Mouse (Mus musculus) kidney, postnatal 10 days (tissue): ENCODE data around the gene Pkm.
A peak's percentile ranks its signal among the peaks of the same experiment; 100 is the strongest.

Experiments
- DNase-seq: peaks from one replicate; pipeline ENCODE4 v3.0.0; 2021; ENCODE audit warnings: mixed read lengths

Gene Pkm

DNA sequence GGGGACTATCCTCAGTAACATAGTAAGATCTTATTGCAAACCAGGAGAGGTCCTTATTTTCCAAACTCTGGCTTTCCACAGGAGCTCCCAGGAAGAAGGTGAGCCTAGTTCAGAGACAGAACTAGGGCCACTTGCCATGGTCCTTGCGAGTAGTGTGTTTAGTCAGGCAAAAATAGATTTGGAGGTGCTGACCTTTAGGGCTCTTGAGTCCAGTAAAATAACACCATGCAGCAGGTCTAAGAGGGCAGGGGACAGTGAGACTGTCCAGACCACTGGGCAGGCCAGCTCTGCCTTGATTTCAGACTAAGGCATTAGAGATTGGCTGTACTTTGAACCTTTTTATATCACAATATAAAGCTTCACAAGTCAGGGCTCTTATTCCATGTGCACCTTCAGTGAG is 10.6 kb downstream of the Pkm start:
- no peak for DNase-seq

DNA sequence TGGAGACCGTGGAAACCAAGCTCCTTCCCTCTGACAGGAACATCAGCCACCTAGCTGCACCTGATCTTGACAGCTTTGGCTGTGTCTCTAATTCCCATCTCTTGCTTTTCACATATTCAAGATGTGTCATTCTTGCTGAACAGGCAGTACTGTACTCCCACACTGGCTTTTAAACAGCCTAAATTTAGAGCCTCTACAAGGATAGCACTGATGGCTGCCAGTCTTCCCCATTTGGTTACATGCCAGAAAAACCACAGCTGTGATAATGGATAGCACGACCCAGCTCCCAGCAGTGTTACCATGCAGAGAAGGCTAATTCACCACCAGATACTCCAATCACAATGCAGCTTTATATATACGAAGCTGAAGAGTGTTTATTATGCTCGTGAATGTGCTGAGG is 11.1 kb downstream of the Pkm start:
- no peak for DNase-seq

DNA sequence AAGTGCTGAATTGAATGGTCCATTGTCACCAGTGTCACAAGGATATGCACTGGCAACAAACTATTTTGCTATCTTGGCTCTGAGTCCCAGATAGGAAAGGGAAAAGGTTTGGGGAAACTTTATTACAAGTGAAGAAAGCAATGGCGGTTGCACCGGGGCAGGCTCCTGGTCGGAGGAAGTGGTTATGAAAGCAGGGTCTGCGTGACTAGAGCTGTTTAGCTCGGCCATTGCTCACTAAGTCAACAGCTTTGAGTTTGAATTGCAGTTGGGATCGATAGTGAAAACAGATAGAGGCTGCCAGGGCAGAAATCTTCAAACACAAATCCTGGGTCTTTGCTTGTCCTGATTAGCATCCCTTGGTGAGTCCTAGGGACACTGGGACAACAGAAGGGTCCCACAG is 11.7 kb downstream of the Pkm start:
- DNase-seq = no peak

DNA sequence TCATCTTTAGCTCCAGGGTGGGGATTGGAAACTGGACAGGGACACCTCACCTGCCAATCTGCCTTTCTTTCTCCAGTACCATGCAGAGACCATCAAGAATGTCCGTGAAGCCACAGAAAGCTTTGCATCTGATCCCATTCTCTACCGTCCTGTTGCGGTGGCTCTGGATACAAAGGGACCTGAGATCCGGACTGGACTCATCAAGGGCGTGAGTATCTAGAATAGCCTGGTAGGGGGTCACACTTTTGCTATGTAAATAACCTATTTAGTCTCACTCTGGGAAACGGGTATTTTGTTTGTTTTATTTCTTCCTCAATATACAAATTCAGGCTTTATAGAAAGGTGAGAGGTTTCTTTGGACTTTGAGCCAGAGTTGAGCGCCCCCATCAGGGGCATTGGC is 12.3 kb downstream of the Pkm start:
- DNase-seq = no peak

DNA sequence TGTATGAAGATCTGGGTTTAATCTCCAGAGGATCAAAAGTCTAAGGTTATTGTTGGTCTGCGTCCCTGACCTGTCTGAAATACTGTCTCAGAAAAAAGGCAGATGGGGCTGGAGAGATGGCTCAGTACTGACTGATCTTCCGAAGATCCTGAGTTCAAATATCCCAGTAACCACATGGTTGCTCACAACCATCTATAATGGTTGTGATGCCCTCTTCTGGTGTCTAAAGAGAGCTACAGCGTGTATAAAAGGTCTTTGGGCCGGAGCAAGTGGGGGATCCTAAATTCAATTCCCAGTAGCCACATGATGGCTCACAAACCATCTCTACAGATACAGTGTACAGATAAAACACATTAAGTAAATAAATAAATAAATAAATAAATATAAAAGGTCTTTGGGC is 13.0 kb downstream of the Pkm start:
- DNase-seq = no peak

DNA sequence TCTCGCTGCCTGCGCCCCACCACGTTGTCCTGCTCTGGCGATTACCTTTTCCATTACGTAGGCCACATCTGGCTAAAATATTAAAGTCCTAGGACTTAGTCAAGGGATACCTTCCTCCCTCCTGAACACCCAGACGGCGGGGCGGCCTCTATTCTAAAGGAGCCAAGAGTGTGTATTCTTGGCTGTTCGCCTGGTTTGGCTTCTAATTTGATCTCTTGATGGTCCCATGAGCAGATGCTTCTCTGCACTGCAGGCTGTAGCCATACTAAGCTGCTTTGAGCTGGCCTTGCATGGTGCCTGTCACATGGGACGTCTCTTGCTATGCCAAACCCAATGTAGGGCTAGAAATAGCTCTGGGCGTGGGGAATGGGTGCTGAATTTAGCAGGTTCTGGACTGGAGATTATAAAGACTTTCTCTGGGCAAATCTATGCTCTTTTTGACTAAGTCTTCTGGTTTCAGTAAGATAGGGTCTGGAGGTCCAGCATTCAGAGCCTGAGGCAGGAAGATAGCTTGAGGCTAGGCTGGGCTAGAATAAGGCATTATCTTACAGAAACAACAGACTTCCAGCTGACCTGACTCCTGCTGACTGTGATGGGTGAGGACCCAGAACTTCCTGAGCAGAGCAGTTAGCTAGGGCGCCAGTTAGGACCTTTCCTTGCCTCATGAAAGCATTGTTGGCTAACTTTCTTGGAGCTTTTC is 16.2 kb downstream of the Pkm start:
- no peak for DNase-seq

DNA sequence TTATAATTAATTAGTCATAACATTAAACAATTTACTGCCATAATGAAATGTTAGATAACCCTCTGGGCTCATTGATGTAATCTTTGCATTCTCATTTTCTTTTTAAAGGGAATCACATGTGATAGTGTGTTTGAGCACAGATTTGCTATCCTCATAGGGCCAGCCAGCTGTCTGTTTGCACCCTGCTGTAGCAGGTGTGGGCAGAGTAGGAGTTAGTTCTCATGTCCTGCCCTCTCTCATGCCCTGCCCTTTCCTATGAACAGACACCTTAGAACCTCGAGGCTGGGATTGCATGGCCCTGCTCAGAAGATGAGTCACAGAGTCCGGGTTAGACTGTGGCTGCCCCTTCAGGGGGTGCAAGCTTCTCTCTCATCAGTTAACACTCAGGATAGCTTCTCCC is 17.3 kb downstream of the Pkm start:
- DNase-seq = no peak

DNA sequence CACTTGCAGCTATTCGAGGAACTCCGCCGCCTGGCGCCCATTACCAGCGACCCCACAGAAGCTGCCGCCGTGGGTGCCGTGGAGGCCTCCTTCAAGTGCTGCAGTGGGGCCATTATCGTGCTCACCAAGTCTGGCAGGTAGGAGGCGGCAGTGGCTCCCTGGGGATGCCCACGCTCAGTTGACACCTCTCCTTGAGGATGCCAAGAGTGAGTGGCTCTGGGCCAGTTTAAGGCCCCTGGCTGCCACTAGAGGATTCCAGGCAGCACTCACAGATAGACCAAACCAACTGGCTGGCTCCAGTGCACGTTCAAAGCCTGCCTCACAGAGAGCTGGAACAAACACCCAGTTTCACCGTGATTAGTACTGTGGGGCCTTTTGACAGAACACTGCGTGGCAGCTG is 19.4 kb downstream of the Pkm start:
- no peak for DNase-seq

DNA sequence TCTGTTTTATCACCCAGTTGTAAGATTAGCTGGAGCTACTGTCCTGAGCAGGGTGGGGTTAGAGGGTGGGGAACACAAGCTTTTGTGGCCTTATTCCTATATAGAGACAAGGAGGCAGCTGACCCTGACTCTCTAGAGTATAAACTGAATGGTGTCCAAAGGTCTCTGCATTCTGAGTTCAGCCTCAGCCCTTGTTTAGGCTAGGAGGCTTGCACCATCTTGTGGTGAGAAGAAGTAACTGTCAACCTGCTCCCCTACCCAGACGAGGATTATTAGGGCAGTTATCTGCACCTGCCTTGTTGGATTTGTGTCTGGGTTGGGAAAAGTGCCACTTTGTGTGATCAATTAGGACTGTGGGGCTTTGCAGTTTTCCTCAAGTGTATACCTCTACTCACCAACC is 22.1 kb downstream of the Pkm start:
- peak; percentile 57 for DNase-seq

DNA sequence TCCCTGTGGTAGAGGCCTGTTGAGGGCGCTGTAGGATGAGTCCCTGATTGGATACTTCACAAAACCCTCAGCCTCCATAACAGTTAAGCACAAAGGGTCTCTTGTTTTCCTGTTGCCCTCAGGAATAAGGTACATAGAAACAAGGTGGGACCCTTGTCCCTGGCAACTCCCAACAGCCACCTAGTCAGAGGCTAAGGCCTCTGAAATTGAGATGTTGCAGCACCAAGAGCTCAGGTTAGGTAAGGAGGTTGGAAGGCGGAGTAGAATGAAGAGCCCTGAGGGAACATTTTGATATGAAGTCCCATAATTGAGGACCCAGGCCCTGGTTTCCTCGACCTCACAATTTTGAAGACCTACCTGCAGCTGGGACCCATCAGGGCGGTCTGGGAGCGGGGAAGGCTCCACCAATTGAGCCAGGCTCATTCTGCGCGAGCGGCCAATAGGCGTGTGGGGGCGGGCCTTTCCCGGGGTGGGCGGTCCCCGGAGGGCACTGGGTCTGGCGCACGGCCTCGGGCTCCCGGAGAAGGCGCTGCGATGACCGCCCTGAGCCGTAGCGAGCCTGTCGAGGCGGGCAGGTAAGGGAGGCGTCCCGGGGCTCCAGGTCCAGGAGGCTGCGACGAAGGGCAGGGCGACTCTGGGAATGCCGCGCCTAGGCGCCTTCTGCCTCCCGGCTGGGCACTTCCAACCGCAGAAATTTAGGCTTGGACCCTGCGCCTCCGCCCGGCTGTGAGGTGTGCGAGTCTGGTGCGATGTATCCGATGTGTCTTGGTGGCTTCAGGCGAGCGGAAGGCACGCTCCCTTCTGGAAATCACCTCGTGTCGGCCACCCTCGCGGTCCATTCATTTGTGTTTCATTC is 23.7 kb downstream of the Pkm start, which contains the start of gene Gramd2:
Gene Gramd2 (plus strand): TSS at position 467 of the 856 bp plus-strand sequence.
- peak; percentile 91 for DNase-seq

DNA sequence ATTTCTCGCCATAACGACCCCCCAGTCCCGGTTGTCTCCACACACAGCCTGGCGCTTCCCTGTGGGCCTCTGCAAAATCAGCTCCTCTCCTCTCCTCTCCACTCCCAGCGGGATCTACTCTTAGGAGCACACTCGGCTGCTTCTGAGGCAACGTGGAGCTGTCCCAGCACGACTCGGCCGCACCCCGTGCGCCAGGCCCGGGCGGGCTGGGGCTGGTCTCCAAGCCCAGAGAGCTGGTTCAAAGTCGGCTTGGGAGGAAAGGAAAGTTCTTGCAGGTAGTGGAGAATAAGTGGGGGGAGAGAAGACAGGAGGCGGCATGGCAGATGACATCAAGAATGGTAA is 24.3 kb downstream of the Pkm start:
- DNase-seq = peak; percentile 22

DNA sequence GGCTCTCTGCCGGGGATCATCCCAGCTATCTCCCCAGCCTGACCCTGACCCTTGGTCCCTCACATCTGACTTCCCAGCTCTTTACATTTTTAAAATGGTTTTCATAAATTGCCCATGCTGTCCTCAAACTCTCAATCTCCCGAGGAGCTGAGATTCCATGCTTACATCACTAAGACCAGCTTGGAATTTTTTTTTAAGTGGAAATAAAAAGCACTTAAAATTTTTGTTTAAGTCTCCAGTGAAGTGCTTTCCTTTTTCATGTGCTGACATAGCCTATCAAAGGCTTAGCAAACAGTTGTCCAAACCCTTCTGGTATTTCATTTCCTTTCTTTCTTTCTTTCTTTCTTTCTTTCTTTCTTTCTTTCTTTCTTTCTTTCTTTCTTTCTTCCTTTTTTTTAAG is 27.9 kb downstream of the Pkm start:
- no peak for DNase-seq

DNA sequence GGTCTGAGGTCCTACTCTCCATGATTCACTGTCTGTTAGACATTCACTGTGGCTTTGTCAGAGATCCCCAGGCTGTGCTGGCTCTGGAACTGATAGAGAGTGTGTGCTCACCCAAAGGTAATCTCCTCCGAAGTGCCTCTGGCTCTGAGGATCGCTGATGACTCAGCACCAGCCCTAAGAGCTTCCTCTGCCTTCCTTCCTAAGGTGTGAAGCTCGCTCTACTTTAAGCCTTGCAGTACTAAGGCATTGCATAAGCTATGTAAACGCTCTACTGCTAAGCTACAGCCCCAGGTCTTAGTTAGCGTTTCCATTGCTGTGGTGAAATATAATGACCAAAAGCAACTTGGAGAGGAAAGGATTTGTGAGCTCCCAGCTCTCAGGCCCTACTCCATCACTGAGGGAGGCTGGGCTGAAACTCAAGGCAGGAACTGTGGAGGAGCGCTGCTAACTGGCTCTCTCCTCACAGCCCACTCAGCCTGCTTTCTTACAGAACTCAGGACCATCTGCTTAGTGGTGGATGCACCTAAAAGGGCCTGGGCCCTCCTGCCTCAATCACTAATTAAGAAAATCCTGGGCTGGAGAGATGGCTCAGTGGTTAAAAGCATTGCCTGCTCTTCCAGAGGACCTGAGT is 31.4 kb downstream of the Pkm start:
- no peak for DNase-seq

DNA sequence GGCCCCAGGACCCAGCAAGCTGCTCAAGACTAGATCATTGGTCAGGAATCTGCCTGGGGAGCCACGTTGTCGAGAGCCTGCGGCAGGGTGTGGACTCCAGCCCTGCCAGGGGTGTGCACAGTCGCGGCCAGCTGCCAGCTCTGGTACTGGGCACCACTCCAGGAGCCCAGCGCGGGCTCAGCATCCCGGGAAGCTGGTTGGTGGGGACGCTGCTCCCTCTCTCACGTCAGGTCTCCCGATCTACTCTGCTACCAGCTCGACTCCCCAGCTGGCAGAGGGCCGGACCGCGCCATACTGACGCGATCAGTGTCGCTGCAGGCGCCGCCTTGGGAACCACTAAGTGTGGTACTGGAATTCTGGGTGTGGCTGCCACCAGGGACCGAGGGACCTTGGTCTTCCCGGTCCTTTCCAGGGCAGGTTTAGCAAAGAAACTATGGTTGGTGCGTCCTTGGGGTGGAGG is 35.5 kb downstream of the Pkm start:
- peak; percentile 87 for DNase-seq

DNA sequence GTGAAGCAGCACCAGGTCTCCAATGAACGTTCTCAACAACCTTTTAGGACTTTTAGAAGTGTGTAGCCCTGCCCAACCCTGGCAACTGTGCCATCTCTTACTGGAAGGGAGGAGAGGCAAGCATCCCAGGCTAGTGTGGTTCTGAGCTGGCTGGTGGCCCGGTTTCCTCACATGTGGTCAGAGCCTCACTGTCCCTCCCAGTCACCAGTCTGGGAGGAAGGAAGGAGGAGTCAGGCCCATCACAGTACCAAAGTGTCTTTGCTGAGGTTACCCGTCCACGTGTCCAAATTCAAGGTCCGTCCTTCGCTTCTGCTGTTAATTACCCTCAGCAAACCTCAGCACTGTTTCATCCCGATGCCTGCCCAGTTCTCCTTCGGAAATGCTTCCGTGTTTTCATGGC is 36.0 kb downstream of the Pkm start:
- DNase-seq = peak; percentile 48

DNA sequence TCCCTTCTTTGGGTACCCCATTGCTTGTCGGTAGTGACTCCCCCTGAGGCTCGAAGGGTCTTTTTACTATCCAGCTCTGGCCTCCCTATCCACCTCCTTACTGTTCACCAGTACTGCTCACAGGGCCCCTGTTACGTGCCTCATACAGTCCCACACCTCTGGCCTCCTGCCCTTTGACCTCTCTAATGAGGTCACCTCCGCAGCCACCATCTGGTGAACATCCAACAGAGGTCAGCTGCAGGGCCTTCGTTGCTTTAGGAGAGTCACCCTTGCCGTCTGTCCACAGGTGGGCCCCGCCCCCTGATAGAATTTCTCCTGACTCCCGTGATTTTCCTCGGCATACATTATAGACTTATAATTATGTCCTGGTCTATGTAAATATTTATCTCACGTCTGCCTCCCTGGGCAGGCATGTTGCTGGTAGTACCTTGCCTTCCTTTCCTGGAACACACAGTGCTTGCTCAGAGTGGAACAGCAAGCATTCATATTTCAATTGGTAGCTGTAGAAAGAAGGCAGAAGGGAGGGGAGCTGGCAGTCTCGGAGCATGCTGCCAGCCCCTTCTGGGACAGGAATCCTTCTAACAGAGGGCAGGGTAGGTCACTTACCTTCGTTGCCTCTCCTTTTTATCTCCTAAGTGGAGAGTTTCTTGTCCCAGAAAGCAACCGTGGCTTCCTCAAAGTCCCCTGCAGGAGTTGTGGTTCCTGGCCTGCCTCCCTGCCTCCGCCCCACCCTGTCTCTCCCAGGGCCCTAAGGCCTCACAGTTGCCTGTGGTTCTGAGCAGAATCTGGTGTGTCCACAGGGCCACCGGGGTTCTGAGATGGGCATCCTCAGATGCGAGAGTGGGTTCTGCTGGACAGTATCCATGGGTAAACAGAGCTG is 38.6 kb downstream of the Pkm start:
- no peak for DNase-seq

DNA sequence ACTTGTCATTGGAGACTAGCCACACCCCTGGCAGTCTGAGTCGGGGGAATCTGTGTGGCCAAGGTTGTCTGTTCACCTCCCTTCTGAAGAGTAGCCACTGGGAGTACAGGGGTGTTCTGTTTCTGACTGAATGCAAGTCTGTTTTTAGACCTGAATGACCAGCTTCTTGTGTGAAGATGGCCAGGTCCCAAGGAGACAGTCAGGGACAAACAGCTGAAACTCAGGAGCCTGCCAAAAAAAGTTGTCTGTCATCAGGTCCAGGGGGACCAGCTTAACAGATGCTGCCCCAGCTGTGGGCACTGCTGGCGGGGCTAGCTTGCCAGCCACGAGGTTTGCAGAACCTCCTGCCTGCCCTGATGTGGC is 39.3 kb downstream of the Pkm start:
- no peak for DNase-seq

DNA sequence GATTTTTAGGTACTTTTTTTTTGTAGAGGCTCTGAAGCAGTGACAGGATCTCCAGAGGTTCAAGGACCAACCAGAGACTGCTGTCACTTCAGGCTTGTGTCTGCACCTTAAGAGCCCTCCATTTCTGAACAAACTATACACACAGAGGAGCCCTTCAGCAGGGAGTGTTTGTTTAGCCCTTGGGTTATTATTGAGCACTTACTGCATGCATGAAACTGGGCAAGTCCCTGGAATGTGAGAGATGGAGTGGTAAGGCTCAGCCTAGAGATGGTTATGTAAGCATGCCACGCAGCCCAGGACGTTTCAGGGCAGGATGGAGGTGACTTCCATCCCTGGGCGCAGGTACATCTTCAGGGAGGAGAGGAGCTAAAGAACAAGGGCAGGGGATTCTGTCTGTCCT is 40.2 kb downstream of the Pkm start:
- no peak for DNase-seq

DNA sequence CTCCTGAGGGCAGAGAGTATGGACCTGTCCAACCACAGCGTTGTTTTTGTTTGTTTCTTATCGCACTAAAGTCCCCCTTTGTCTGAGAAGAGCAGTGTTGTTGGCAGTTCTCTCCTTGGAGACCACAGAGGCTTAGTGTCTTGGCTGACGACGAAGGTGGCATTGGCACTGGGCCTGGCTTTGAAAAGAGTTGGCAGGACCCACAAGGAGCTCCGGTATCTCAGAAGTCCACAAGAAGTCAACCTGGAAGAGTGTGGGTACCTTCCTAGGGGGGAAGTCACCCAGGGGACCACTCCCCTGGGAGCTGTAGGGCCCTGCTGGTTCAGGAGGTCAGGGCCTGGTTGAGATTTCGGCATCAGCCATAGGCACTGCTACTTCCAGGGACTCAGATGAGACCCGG is 44.9 kb downstream of the Pkm start:
- DNase-seq = no peak

DNA sequence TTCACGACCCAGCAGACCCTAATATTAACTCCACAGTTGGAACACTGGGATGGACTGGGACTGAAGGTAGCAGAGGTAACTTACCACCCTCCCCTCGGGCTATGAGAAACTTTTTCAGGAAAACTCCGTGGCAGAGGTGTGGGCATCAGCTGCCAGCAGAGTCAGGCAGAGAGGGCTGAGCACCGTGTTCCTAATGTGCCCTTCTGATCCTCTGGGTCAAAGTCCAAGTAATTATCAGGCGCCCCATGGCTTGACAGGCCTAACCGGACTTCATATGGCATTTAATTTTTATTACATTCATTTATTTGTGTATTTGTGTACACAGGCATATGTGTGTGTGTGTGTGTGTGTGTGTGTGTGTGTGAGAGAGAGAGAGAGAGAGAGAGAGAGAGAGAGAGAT is 46.9 kb downstream of the Pkm start:
- DNase-seq = no peak

DNA sequence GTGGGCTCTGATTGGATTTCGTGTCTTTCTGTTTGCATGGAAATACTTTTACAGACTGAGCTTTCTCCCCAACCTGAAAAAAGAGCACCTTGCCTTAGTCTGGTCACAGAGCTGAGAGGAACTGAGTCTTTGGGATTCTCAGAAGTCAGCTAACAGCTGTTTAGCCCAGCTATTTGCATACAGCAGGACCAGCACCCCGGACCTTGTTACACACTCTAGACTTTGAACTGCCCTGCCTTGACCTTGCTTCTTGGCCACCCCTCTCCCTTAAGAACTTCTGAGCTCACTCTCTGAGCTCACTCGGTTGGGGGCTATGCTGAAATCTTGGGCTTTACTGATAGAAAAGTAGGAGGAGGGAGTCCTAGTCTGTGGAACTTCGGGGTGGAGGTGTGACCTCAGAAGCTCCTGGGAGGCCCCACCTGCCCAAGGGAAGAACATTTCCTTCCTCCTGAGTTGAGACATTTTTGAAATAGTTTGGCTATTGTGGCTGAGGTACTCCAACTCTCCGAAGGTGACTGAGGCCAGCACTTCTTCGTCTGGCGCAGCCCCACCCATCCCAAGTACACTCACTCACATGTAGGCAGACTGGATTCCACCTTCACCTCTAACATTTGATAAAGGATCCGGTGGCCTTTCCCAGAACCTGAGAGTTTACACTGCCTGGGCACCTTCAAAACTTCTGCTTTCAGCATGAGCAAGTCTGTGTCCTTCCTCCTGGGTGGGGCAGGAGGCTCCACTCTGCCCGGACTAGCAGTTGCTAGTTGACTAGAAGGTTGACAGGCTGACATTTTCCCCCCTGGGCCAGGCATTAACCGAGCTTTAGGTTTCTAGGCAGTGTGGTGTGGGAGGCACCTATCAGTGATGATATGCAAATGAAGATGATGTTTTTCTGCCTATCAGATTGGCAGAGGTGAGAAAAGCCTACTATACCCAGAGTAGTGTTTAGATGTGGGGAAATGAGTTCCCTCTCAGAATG is 51.0 kb downstream of the Pkm start:
- DNase-seq = no peak

DNA sequence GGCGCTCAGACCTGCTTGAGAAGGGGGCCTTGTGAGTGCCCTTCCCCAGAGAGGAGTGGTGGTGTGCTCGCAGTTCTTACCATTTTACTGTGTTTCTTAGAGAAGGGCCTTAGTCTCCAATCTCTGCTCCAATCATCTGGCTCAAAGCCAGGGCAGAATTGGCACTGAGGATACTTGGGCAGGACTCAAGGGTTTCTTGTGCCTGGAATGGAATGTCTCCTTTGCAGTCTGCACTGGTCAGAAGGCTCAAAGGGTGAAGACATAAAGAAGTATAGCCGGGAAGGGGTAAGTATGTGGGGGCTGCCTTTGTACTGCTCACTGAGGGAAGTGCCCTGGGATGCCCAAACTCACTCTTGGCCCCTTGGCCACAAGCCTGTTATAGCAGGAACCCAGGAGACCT is 53.1 kb downstream of the Pkm start:
- peak; percentile 63 for DNase-seq
